Mouse (Mus musculus) cerebellum, adult 2 months (tissue): ENCODE measurements at regions not wholly inside any gene's neighbourhood (a gene's known extent, or its start where the extent isn't known, plus 50 kb on each side); places are given as distances from the start of the nearest gene placed in this dataset.

Experiments
- CTCF ChIP-seq: fragments of 200-500 bp; IDR thresholded peaks from 2 replicates; pipeline ENCODE4 v1.5.1; 2011; ENCODE audit warnings: low read depth, mild to moderate bottlenecking, control low read depth, low read length, moderate library complexity, borderline replicate concordance; ENCODE audit not compliant: insufficient read depth
- POLR2A ChIP-seq: fragments of 200-500 bp; IDR thresholded peaks from 2 replicates; pipeline ENCODE4 v1.6.1; 2011; ENCODE audit warnings: low read length, control low read depth, borderline replicate concordance; ENCODE audit not compliant: insufficient read depth

GRCm38 (mm10) chr15:25572495-25572894 lies 49.8 kb upstream of the Myo10 start:
- TF ChIP-seq CTCF, result no peak
- no peak for TF ChIP-seq POLR2A
